Mouse (Mus musculus): ENCODE measurements around the gene Cdhr1.
"Not testable (repeated sequence)": the region's sequence is repeated elsewhere in the genome, so short reads cannot be mapped to it uniquely, and the experiment has no call there.

Gene Cdhr1

GRCm38 (mm10) chr14:37097956-37098530, at the start of gene Cdhr1:
Gene Cdhr1, minus strand, starts transcription at chr14:37098347.
- DNase-seq (ENCODE audit: low spot score in 2 of 2): no peak

GRCm38 (mm10) chr14:37139051-37139710, 41.0 kb upstream of the Cdhr1 start:
- DNase-seq (ENCODE audit: low spot score in 2 of 2): no peak

GRCm38 (mm10) chr14:37137596-37137995, 39.4 kb upstream of the Cdhr1 start:
- DNase-seq (ENCODE audit: low spot score in 2 of 2): not testable (repeated sequence)

GRCm38 (mm10) chr14:37136110-37136509, 38.0 kb upstream of the Cdhr1 start:
- no peak for DNase-seq (ENCODE audit: low spot score in 2 of 2)

GRCm38 (mm10) chr14:37135671-37136070, 37.5 kb upstream of the Cdhr1 start:
- DNase-seq (ENCODE audit: low spot score in 2 of 2): no peak

- peak; percentile 97 to 98 for DNase-seq (ENCODE audit: low spot score in 2 of 2)
Measured at GRCm38 (mm10) chr14:37135127-37135593, 37.0 kb upstream of the Cdhr1 start, which contains the start of gene Ghitm. Gene Ghitm, minus strand, starts transcription at chr14:37135272.

- no peak for DNase-seq (ENCODE audit: low spot score in 2 of 2)
Measured at GRCm38 (mm10) chr14:37134304-37135126, 36.4 kb upstream of the Cdhr1 start.

- no peak for DNase-seq (ENCODE audit: low spot score in 2 of 2)
Measured at GRCm38 (mm10) chr14:37127652-37128051, 29.5 kb upstream of the Cdhr1 start.

GRCm38 (mm10) chr14:37119233-37119632, 21.1 kb upstream of the Cdhr1 start:
- DNase-seq (ENCODE audit: low spot score in 2 of 2): no peak

- no peak for DNase-seq (ENCODE audit: low spot score in 2 of 2)
Measured at GRCm38 (mm10) chr14:37113922-37114321, 15.8 kb upstream of the Cdhr1 start, which contains the start of gene 2610528A11Rik. Gene 2610528A11Rik, minus strand, starts transcription at chr14:37114022.

GRCm38 (mm10) chr14:37112931-37113330, 14.8 kb upstream of the Cdhr1 start:
- no peak for DNase-seq (ENCODE audit: low spot score in 2 of 2)

- no peak for DNase-seq (ENCODE audit: low spot score in 2 of 2)
Measured at GRCm38 (mm10) chr14:37111371-37111770, 13.2 kb upstream of the Cdhr1 start.

GRCm38 (mm10) chr14:37110456-37110855, 12.3 kb upstream of the Cdhr1 start:
- no peak for DNase-seq (ENCODE audit: low spot score in 2 of 2)

GRCm38 (mm10) chr14:37109975-37110374, 11.8 kb upstream of the Cdhr1 start:
- DNase-seq (ENCODE audit: low spot score in 2 of 2): no peak

GRCm38 (mm10) chr14:37109460-37109859, 11.3 kb upstream of the Cdhr1 start:
- no peak for DNase-seq (ENCODE audit: low spot score in 2 of 2)

- peak in 1 of 2 experiments; percentile 18 for DNase-seq (ENCODE audit: low spot score in 2 of 2)
Measured at GRCm38 (mm10) chr14:37105846-37106245, 7.7 kb upstream of the Cdhr1 start.

GRCm38 (mm10) chr14:37104747-37105146, 6.6 kb upstream of the Cdhr1 start:
- no peak for DNase-seq (ENCODE audit: low spot score in 2 of 2)

GRCm38 (mm10) chr14:37102484-37102883, 4.3 kb upstream of the Cdhr1 start:
- no peak for DNase-seq (ENCODE audit: low spot score in 2 of 2)

GRCm38 (mm10) chr14:37101531-37101930, 3.4 kb upstream of the Cdhr1 start:
- no peak for DNase-seq (ENCODE audit: low spot score in 2 of 2)

- DNase-seq (ENCODE audit: low spot score in 2 of 2): no peak
Measured at GRCm38 (mm10) chr14:37095556-37095955, 2.6 kb downstream of the Cdhr1 start.

- DNase-seq (ENCODE audit: low spot score in 2 of 2): no peak
Measured at GRCm38 (mm10) chr14:37094436-37094835, 3.7 kb downstream of the Cdhr1 start.

- DNase-seq (ENCODE audit: low spot score in 2 of 2): no peak
Measured at GRCm38 (mm10) chr14:37083755-37084154, 14.4 kb downstream of the Cdhr1 start.

Measured in frontal cortex, postnatal 10 days (tissue).